Mouse (Mus musculus) cerebellum, adult 2 months (tissue): ENCODE results near the gene Fzd7.

Experiments
- CTCF ChIP-seq: fragments of 200-500 bp; IDR thresholded peaks from 2 replicates; pipeline ENCODE4 v1.5.1; 2011; ENCODE audit warnings: low read depth, mild to moderate bottlenecking, control low read depth, low read length, moderate library complexity, borderline replicate concordance; ENCODE audit not compliant: insufficient read depth
- POLR2A ChIP-seq: fragments of 200-500 bp; IDR thresholded peaks from 2 replicates; pipeline ENCODE4 v1.6.1; 2011; ENCODE audit warnings: low read length, control low read depth, borderline replicate concordance; ENCODE audit not compliant: insufficient read depth

DNA sequence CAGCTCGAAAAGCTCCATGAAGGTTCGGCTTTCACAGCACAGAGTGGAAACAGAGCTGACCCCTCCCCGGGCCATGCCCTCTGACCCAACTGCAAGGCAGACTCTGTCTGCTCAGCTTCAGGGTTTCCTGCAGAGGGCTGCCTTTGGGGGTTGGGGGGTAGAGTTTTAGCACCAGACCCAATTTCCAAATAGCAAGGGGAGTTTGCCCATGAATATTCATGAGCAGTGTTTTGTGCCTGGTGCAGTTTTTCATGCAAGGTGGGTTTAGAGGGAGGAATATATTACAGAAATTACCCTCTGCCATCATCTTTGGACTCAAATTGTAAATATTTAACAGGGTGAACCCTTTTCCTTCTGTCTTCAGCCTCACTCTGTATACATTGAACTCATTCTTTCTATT is 44.3 kb upstream of the Fzd7 start:
- TF ChIP-seq CTCF (no peak), POLR2A (no peak)
